Mouse (Mus musculus) megakaryocyte, embryonic 14.5 days (primary cell): Measurements from ENCODE around the gene Etnk2.

ENCODE experiments used
- FLI1 ChIP-seq: IDR thresholded peaks from 2 replicates; pipeline ENCODE4 v1.6.1; 2012; ENCODE audit warnings: low read length, inconsistent platforms, mixed read lengths
- GATA1 ChIP-seq: IDR thresholded peaks from 3 replicates; pipeline ENCODE4 v1.6.1; 2012; ENCODE audit warnings: mixed read lengths, low read length, inconsistent platforms, borderline replicate concordance

- TF ChIP-seq GATA1 (no peak), FLI1 (no peak)
Measured at GRCm38 (mm10) chr1:133412941-133413340, 49.6 kb downstream of the Etnk2 start.
